Mouse (Mus musculus) cortical plate, adult 2 months (tissue): Measurements from ENCODE around the gene Ptgfrn.

ENCODE experiments used
- CTCF ChIP-seq: fragments of 200-500 bp; IDR thresholded peaks from 2 replicates; pipeline ENCODE4 v1.5.1; 2011; ENCODE audit warnings: mild to moderate bottlenecking, control low read depth, low read length; ENCODE audit not compliant: insufficient read depth; ENCODE audit errors: extremely low read depth
- POLR2A ChIP-seq: fragments of 200-500 bp; IDR thresholded peaks from 2 replicates; pipeline ENCODE4 v1.6.1; 2011; ENCODE audit warnings: mild to moderate bottlenecking, low read length, control low read depth; ENCODE audit not compliant: insufficient read depth; ENCODE audit errors: extremely low read depth

DNA sequence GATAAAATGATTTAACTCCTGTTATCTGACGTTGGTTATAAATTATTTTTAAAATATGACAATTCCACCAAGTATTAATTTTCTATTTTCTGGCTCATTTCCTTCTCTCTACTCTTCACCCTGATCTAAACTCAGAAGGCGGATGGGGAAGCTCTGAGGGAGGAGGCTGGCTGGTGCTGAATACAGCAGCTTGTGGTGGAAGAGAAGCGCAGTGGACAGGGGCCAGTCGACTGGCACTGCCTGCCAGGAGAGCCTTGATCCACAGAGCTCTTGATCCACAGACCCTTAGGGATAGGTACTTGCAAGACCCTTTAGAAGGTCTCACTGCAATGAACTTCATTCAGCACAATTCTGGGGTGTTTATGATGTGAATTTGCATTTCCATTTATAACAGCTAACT is 29.2 kb downstream of the Ptgfrn start:
- no peak for TF ChIP-seq POLR2A
- no peak for TF ChIP-seq CTCF
